Mouse (Mus musculus): Measurements from ENCODE around the gene Olfr693. TPM values are rescaled to one million over a fixed set of nuclear protein-coding genes. Genes with fewer than 3 reads are reported as not detected.
A peak's percentile ranks its signal among the peaks of the same experiment; 100 is the strongest.

Gene Olfr693
- total and polyA plus RNA-seq, 3 experiments = 0.16 TPM; not detected in 2

GRCm38 (mm10) chr7:106691714-106692113 lies 11.3 kb upstream of the Olfr693 start, which contains the start of gene Olfr694:
Olfr694 (minus strand) TSS chr7:106691814.
- TF ChIP-seq POLR2AphosphoS5 (IDR thresholded peaks at IDR 0.05; ENCODE audit: insufficient replicate concordance, low read depth, low read length) = no peak
- no peak for TF ChIP-seq CTCF (IDR thresholded peaks at IDR 0.05; ENCODE audit: low read depth, low read length)
- TF ChIP-seq GATA2 (IDR thresholded peaks at IDR 0.05; ENCODE audit: borderline replicate concordance, low read depth, low read length) = no peak
- no peak for TF ChIP-seq TAL1 (conservative IDR thresholded peaks at IDR 0.05; ENCODE audit: low read depth, low read length)
- no peak for TF ChIP-seq GATA1 (IDR thresholded peaks at IDR 0.05; ENCODE audit: borderline replicate concordance, low read length)
- DNase-seq (ENCODE audit: low spot score) (no peak), ATAC-seq (ENCODE audit: extremely low read depth, insufficient number of reproducible peaks, low FRiP score, poor library complexity, severe bottlenecking) (no peak)
- H3K9me3 ChIP-seq (replicated peaks) = no peaks in the 10 kb centered on the region
- peaks cover 8% of the 10 kb centered on the region for H3K4me1 ChIP-seq (ENCODE audit: insufficient read depth, low read depth, low read length)
- no peaks in the 10 kb centered on the region for H3K27me3 ChIP-seq (ENCODE audit: insufficient read depth, low read length)
- H3K36me3 ChIP-seq (replicated peaks) = no peaks in the 10 kb centered on the region
- no peak within 1 kb of the TSS for H3K4me3 ChIP-seq (ENCODE audit: low read depth, low read length)

- H3K36me3 ChIP-seq (replicated peaks) = no peaks in the 10 kb centered on the region
- DNase-seq (ENCODE audit: low spot score) (no peak), ATAC-seq (ENCODE audit: extremely low read depth, insufficient number of reproducible peaks, low FRiP score, poor library complexity, severe bottlenecking) (no peak)
- no peaks in the 10 kb centered on the region for H3K4me1 ChIP-seq (ENCODE audit: insufficient read depth, low read depth, low read length)
- no peaks in the 10 kb centered on the region for H3K9me3 ChIP-seq (replicated peaks)
- no peaks in the 10 kb centered on the region for H3K27me3 ChIP-seq (ENCODE audit: insufficient read depth, low read length)
- TF ChIP-seq GATA2 (IDR thresholded peaks at IDR 0.05; ENCODE audit: borderline replicate concordance, low read depth, low read length) (no peak), GATA1 (IDR thresholded peaks at IDR 0.05; ENCODE audit: borderline replicate concordance, low read length) (no peak), CTCF (IDR thresholded peaks at IDR 0.05; ENCODE audit: low read depth, low read length) (no peak), TAL1 (conservative IDR thresholded peaks at IDR 0.05; ENCODE audit: low read depth, low read length) (no peak), POLR2AphosphoS5 (IDR thresholded peaks at IDR 0.05; ENCODE audit: insufficient replicate concordance, low read depth, low read length) (no peak)
- H3K4me3 ChIP-seq (ENCODE audit: low read depth, low read length) = no peak overlapping the region
These were observed 5.0 kb upstream of the Olfr693 start for GRCm38 (mm10) chr7:106685382-106685781.

- no peaks in the 10 kb centered on the region for H3K27me3 ChIP-seq (ENCODE audit: insufficient read depth, low read length)
- H3K36me3 ChIP-seq (replicated peaks) = no peaks in the 10 kb centered on the region
- peaks cover 48% of the 10 kb centered on the region for H3K4me1 ChIP-seq (ENCODE audit: insufficient read depth, low read depth, low read length)
- peaks cover 2% of the 10 kb centered on the region; the same call in 1 of the 2 replicates for H3K9me3 ChIP-seq (replicated peaks)
- no peak overlapping the region for H3K4me3 ChIP-seq (ENCODE audit: low read depth, low read length)
- peak; percentile 14 for DNase-seq (ENCODE audit: low spot score)
- TF ChIP-seq TAL1 (conservative IDR thresholded peaks at IDR 0.05; ENCODE audit: low read depth, low read length) = peak; percentile 28; the same call in 1 of the 2 replicates
- no peak for TF ChIP-seq GATA2 (IDR thresholded peaks at IDR 0.05; ENCODE audit: borderline replicate concordance, low read depth, low read length)
- ATAC-seq (ENCODE audit: extremely low read depth, insufficient number of reproducible peaks, low FRiP score, poor library complexity, severe bottlenecking) = peak; percentile 85
These were observed 28.1 kb downstream of the Olfr693 start for GRCm38 (mm10) chr7:106652344-106652652.

- Histone ChIP-seq H3K36me3 (replicated peaks) (no peaks in the 10 kb centered on the region), H3K27me3 (ENCODE audit: insufficient read depth, low read length) (no peaks in the 10 kb centered on the region), H3K9me3 (replicated peaks) (peaks cover 2% of the 10 kb centered on the region; the same call in 1 of the 2 replicates), H3K4me1 (ENCODE audit: insufficient read depth, low read depth, low read length) (peaks cover 50% of the 10 kb centered on the region), H3K4me3 (ENCODE audit: low read depth, low read length) (no peak overlapping the region; the same call in 1 of the 2 replicates)
- DNase-seq (ENCODE audit: low spot score) = peak; percentile 15
- TF ChIP-seq GATA2 (IDR thresholded peaks at IDR 0.05; ENCODE audit: borderline replicate concordance, low read depth, low read length) (no peak), CTCF (IDR thresholded peaks at IDR 0.05; ENCODE audit: low read depth, low read length) (no peak), POLR2AphosphoS5 (IDR thresholded peaks at IDR 0.05; ENCODE audit: insufficient replicate concordance, low read depth, low read length) (no peak), TAL1 (conservative IDR thresholded peaks at IDR 0.05; ENCODE audit: low read depth, low read length) (peak; percentile 61), GATA1 (IDR thresholded peaks at IDR 0.05; ENCODE audit: borderline replicate concordance, low read length) (no peak)
- peak; percentile 64 for ATAC-seq (ENCODE audit: extremely low read depth, insufficient number of reproducible peaks, low FRiP score, poor library complexity, severe bottlenecking)
These were observed 28.6 kb downstream of the Olfr693 start for GRCm38 (mm10) chr7:106651555-106652343.

- Histone ChIP-seq H3K4me1 (ENCODE audit: insufficient read depth, low read depth, low read length) (peaks cover 50% of the 10 kb centered on the region), H3K27me3 (ENCODE audit: insufficient read depth, low read length) (no peaks in the 10 kb centered on the region), H3K4me3 (ENCODE audit: low read depth, low read length) (no peak overlapping the region), H3K9me3 (replicated peaks) (peaks cover 2% of the 10 kb centered on the region; the same call in 1 of the 2 replicates), H3K36me3 (replicated peaks) (no peaks in the 10 kb centered on the region)
- TF ChIP-seq POLR2AphosphoS5 (IDR thresholded peaks at IDR 0.05; ENCODE audit: insufficient replicate concordance, low read depth, low read length) (no peak), TAL1 (conservative IDR thresholded peaks at IDR 0.05; ENCODE audit: low read depth, low read length) (no peak), GATA1 (IDR thresholded peaks at IDR 0.05; ENCODE audit: borderline replicate concordance, low read length) (no peak), CTCF (IDR thresholded peaks at IDR 0.05; ENCODE audit: low read depth, low read length) (no peak), GATA2 (IDR thresholded peaks at IDR 0.05; ENCODE audit: borderline replicate concordance, low read depth, low read length) (no peak)
- no peak for ATAC-seq (ENCODE audit: extremely low read depth, insufficient number of reproducible peaks, low FRiP score, poor library complexity, severe bottlenecking)
- DNase-seq (ENCODE audit: low spot score) = no peak
These were observed 30.6 kb downstream of the Olfr693 start for GRCm38 (mm10) chr7:106649774-106650173.

- Histone ChIP-seq H3K27me3 (ENCODE audit: insufficient read depth, low read length) (no peaks in the 10 kb centered on the region), H3K9me3 (replicated peaks) (0 out of 2 replicates have a peak, but pooled peaks cover 2% of the 10 kb centered on the region), H3K4me1 (ENCODE audit: insufficient read depth, low read depth, low read length) (peaks cover 22% of the 10 kb centered on the region), H3K36me3 (replicated peaks) (no peaks in the 10 kb centered on the region), H3K4me3 (ENCODE audit: low read depth, low read length) (no peak overlapping the region)
- ATAC-seq (ENCODE audit: extremely low read depth, insufficient number of reproducible peaks, low FRiP score, poor library complexity, severe bottlenecking) (no peak), DNase-seq (ENCODE audit: low spot score) (no peak)
- TF ChIP-seq TAL1 (conservative IDR thresholded peaks at IDR 0.05; ENCODE audit: low read depth, low read length) = no peak
These were observed 35.1 kb downstream of the Olfr693 start for GRCm38 (mm10) chr7:106645261-106645660.

All from G1E (cell line).